Mouse (Mus musculus) intestine, postnatal 0 days (tissue): Measurements from ENCODE around the gene Gdi2. TPM values are rescaled to one million over a fixed set of nuclear protein-coding genes. Genes with fewer than 3 reads are reported as not detected.
"Not testable (repeated sequence)": the region's sequence is repeated elsewhere in the genome, so short reads cannot be mapped to it uniquely, and the experiment has no call there.

Experiments
- ATAC-seq: fragments of 200-750 bp; cut with Nextera tagmentation; 2 replicates; pipeline ENCODE4 v1.8.0; 2017; ENCODE audit warnings: mild to moderate bottlenecking, moderate TSS enrichment, moderate library complexity
- H3K27ac ChIP-seq: fragments of 300-500 bp; sonication (generic); 2 replicates; pipeline ENCODE4 v1.5.1; 2014; ENCODE audit warnings: mild to moderate bottlenecking, low read depth, low read length, moderate library complexity
- H3K27me3 ChIP-seq: fragments of 300-500 bp; sonication (generic); replicated peaks from 2 replicates; pipeline ENCODE4 v1.6.1; 2014; ENCODE audit warnings: low read length, mixed read lengths; ENCODE audit not compliant: control insufficient read depth, insufficient read depth
- H3K36me3 ChIP-seq: fragments of 300-500 bp; sonication (generic); 2 replicates; pipeline ENCODE4 v1.6.1; 2014; ENCODE audit warnings: mild to moderate bottlenecking, moderate library complexity; ENCODE audit not compliant: control insufficient read depth, insufficient read depth
- H3K4me1 ChIP-seq: fragments of 300-500 bp; sonication (generic); replicated peaks from 2 replicates; pipeline ENCODE4 v1.6.1; 2014; ENCODE audit warnings: antibody characterized with exemption, low read length, mixed read lengths; ENCODE audit not compliant: control insufficient read depth, insufficient read depth
- H3K4me2 ChIP-seq: fragments of 300-500 bp; sonication (generic); replicated peaks from 2 replicates; pipeline ENCODE4 v1.6.1; 2014; ENCODE audit warnings: low read depth, mild to moderate bottlenecking, moderate library complexity
- H3K4me3 ChIP-seq: fragments of 300-500 bp; sonication (generic); 2 replicates; pipeline ENCODE4 v1.5.1; 2014; ENCODE audit warnings: low read depth, low read length
- H3K9ac ChIP-seq: fragments of 300-500 bp; sonication (generic); 2 replicates; pipeline ENCODE4 v1.6.1; 2014; ENCODE audit warnings: mild to moderate bottlenecking, low read depth, low read length
- H3K9me3 ChIP-seq: fragments of 300-500 bp; sonication (generic); 2 replicates; pipeline ENCODE4 v1.6.1; 2016; ENCODE audit warnings: mixed run types; ENCODE audit not compliant: control insufficient read depth
- CTCF ChIP-seq: sonication (generic); IDR thresholded peaks from 2 replicates; pipeline ENCODE4 v1.5.1; 2016; ENCODE audit warnings: low read depth, mild to moderate bottlenecking, control low read depth, antibody characterized with exemption, moderate library complexity
- WGBS: fragments of 180-500 bp; shearing (Covaris S2); extraction: QIAGEN DNeasy Blood & Tissue Kit; methylation state at CpG from one replicate; pipeline ENCODE4 v1.1.7; 2014; 5-methylcytosine and 5-hydroxymethylcytosine counted together
- polyA plus RNA-seq: library from polyadenylated mRNA; unstranded; fragments of >200 nt; fragmentation: Nextera tagmentation; extraction: Ambion mirVana; gene quantifications from 2 replicates; pipeline ENCODE4 v1.2.1, GENCODE M21; 2015

Gdi2 gene
- polyA plus RNA-seq, 1 experiment from 2014 or later = 450 TPM

GRCm38 (mm10) chr13:3523946-3524345 is 13.9 kb upstream of the Gdi2 start:
- H3K9ac ChIP-seq = no peak overlapping the region
- no peaks in the 10 kb centered on the region for H3K4me1 ChIP-seq
- no peaks in the 10 kb centered on the region for H3K9me3 ChIP-seq
- ATAC-seq = no peak
- no peak for TF ChIP-seq CTCF
- no peaks in the 10 kb centered on the region for H3K36me3 ChIP-seq
- no peak overlapping the region for H3K4me3 ChIP-seq
- no peaks in the 10 kb centered on the region for H3K27me3 ChIP-seq
- WGBS = 83% methylated on average over 1 of the region's 1 CpGs
- H3K27ac ChIP-seq = no peak overlapping the region
- H3K4me2 ChIP-seq = no peak overlapping the region

- WGBS = 34% methylated on average over 4 of the region's 4 CpGs
- ATAC-seq = peak; percentile 72
- no peak for TF ChIP-seq CTCF
Observed at GRCm38 (mm10) chr13:3525611-3526051, 12.2 kb upstream of the Gdi2 start.

GRCm38 (mm10) chr13:3526328-3526727 is 11.5 kb upstream of the Gdi2 start:
- no peaks in the 10 kb centered on the region for H3K4me1 ChIP-seq
- no peak overlapping the region for H3K4me2 ChIP-seq
- H3K27me3 ChIP-seq = no peaks in the 10 kb centered on the region
- no peak overlapping the region for H3K4me3 ChIP-seq
- H3K36me3 ChIP-seq = no peaks in the 10 kb centered on the region
- no peak for TF ChIP-seq CTCF
- ATAC-seq = no peak
- peak overlapping the region; percentile 36; the same call in 1 of the 2 replicates for H3K27ac ChIP-seq
- 78% methylated on average over 8 of the region's 8 CpGs for WGBS
- H3K9ac ChIP-seq = no peak overlapping the region
- H3K9me3 ChIP-seq = no peaks in the 10 kb centered on the region

More at GRCm38 (mm10) chr13:3525611-3526051, 12.2 kb upstream of the Gdi2 start:
- Histone ChIP-seq H3K27ac (peak overlapping the region; percentile 36; the same call in 1 of the 2 replicates), H3K27me3 (no peaks in the 10 kb centered on the region), H3K4me2 (no peak overlapping the region), H3K4me1 (no peaks in the 10 kb centered on the region), H3K9ac (no peak overlapping the region), H3K9me3 (no peaks in the 10 kb centered on the region), H3K4me3 (no peak overlapping the region), H3K36me3 (no peaks in the 10 kb centered on the region)

GRCm38 (mm10) chr13:3530451-3530850 is 7.4 kb upstream of the Gdi2 start:
- no peak for TF ChIP-seq CTCF
- Histone ChIP-seq H3K4me1 (no peaks in the 10 kb centered on the region), H3K4me2 (no peak overlapping the region), H3K9ac (no peak overlapping the region), H3K36me3 (no peaks in the 10 kb centered on the region), H3K27ac (no peak overlapping the region), H3K4me3 (no peak overlapping the region), H3K27me3 (no peaks in the 10 kb centered on the region), H3K9me3 (no peaks in the 10 kb centered on the region)
- 45% methylated on average over 3 of the region's 3 CpGs for WGBS
- peak; percentile 46; the same call in 1 of the 2 replicates for ATAC-seq

- H3K36me3 ChIP-seq, H3K4me1 ChIP-seq, H3K27ac ChIP-seq, H3K9me3 ChIP-seq, H3K9ac ChIP-seq, ATAC-seq, H3K4me2 ChIP-seq, H3K27me3 ChIP-seq, H3K4me3 ChIP-seq: not testable (repeated sequence)
- WGBS = 64% methylated on average over 2 of the region's 2 CpGs
Observed at GRCm38 (mm10) chr13:3531176-3531575, 6.7 kb upstream of the Gdi2 start.

- WGBS = 60% methylated on average over 10 of the region's 10 CpGs
- no peaks in the 10 kb centered on the region for H3K36me3 ChIP-seq
- no peak overlapping the region for H3K4me3 ChIP-seq
- ATAC-seq = 0 out of 2 replicates have a peak, but pooled peaks have one; percentile 16
- no peak overlapping the region for H3K9ac ChIP-seq
- H3K4me2 ChIP-seq = no peak overlapping the region
- no peak for TF ChIP-seq CTCF
- no peaks in the 10 kb centered on the region for H3K4me1 ChIP-seq
- no peaks in the 10 kb centered on the region for H3K27me3 ChIP-seq
- H3K27ac ChIP-seq = no peak overlapping the region
- no peaks in the 10 kb centered on the region for H3K9me3 ChIP-seq
Observed at GRCm38 (mm10) chr13:3531692-3532320, 6.1 kb upstream of the Gdi2 start.

GRCm38 (mm10) chr13:3532451-3532850 is 5.4 kb upstream of the Gdi2 start:
- ATAC-seq = no peak
- Histone ChIP-seq H3K36me3 (no peaks in the 10 kb centered on the region), H3K9me3 (no peaks in the 10 kb centered on the region), H3K27ac (no peak overlapping the region), H3K4me3 (no peak overlapping the region), H3K4me1 (0 out of 2 replicates have a peak, but pooled peaks cover 3% of the 10 kb centered on the region), H3K4me2 (no peak overlapping the region), H3K27me3 (no peaks in the 10 kb centered on the region), H3K9ac (no peak overlapping the region)
- 67% methylated on average over 4 of the region's 4 CpGs for WGBS
- no peak for TF ChIP-seq CTCF
